Mouse (Mus musculus) adrenal gland, postnatal 10 days (tissue): ENCODE data around the gene Tmem145. TPM values are rescaled to one million over a fixed set of nuclear protein-coding genes. Genes with fewer than 3 reads are reported as not detected.
"Not testable (repeated sequence)": the region's sequence is repeated elsewhere in the genome, so short reads cannot be mapped to it uniquely, and the experiment has no call there.

ENCODE experiments used
- DNase-seq: peaks from one replicate; pipeline ENCODE4 v3.0.0; 2021; ENCODE audit warnings: mixed read lengths
- long read RNA-seq, 2 experiments: library from polyadenylated mRNA; stranded (forward); transcript quantifications; one replicate each; pipeline ENCODE4 v2.0.0; 2021
- total RNA-seq, 2 experiments: library from RNA; stranded (reverse); gene quantifications; 2 replicates each; pipeline ENCODE4 v1.2.3; 2021

Tmem145 gene
- total RNA-seq = 1 to 10 TPM; 1.1 to 2.2 TPM
- long read RNA-seq, experiment 1, partial matches to known transcripts = 0 of 6 reads
- long read RNA-seq, experiment 1, other reads (novel, unspliced or antisense) = 3 of 6 reads
- long read RNA-seq, experiment 2, partial matches to known transcripts = 0 of 2 reads
- long read RNA-seq, experiment 2, other reads (novel, unspliced or antisense) = 1 of 2 reads

DNA sequence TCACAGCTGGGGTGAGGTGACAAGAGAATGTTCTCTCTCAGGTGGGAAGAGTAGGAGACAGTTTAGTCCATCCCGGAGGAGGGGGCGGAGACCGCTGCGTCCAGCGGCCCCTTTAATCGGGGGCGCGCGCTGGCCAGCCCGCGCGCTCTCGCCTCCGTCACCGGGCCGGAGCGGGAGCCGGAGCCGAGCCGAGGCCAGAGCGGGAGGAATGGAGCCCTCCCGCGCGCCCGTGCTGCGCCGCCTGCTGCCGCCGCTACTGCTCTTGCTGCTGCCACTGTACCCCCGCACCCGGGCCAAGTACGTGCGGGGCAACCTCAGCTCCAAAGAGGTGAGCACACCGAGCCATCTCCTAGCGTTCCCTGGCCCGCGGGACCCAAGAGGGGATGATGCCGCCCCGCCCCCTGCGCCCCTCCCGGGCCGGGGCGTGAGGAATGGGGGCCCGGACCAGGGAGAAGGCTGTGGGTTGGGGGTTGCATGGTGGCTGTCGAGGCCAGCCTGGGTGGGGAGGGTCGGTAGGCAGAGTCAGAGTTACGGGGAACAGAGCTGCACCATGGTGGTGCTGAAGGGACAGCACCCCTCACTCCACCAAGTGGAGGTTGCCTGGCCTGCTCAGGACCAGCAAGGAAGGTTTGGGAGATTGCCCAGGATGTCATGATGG lies at the start of gene Tmem145:
TSS of gene Tmem145 (plus strand) at position 151 of the 658 bp plus-strand sequence.
- peak; percentile 65 for DNase-seq

GRCm38 (mm10) chr7:25261896-25262295 lies 44.0 kb upstream of the Tmem145 start:
- no peak for DNase-seq

DNA sequence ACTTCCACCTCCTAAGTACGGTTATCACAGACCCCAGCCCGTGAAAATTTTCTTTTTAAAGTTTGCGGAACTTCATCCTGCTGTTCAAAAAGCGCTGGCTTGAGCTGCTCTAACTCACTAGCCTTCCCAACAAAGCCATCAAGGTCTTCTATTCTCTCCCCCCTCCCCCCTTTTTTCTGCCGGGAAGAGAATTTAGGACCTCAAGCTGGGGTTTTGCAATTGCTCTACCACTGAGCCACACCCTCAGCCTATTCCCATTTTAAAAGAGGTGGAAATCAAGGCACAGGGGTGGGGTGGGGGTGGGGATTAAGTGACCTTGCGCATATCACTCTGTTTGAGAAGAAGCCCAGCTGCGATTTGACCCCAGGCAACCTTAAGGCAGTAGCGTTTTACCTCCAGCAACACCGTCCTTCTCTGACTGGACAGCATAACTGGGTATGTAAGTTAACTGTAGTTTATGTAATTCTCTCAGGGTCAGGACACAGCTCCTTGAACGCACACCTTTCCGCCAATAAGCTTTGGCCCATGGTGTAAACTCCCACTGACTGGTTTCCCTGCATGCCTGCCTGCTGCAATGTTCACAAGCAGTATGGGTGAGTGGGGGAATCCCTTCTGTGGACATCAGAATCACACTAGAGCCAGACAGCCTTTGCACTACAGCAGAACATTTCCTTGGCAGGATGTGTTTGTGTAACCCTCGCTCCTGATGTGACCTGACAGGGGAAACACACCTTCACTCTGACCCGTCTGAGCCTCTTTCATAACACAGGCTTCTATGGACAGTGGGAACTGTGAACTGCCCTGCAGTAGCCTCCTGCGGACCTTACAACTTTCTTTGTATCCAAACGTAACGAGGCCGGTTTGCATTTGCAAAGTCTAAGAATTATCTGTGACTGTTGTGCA lies 41.7 kb upstream of the Tmem145 start:
- peak; percentile 5 for DNase-seq

- DNase-seq = not testable (repeated sequence)
These were observed 40.2 kb upstream of the Tmem145 start for GRCm38 (mm10) chr7:25265743-25266142.

DNA sequence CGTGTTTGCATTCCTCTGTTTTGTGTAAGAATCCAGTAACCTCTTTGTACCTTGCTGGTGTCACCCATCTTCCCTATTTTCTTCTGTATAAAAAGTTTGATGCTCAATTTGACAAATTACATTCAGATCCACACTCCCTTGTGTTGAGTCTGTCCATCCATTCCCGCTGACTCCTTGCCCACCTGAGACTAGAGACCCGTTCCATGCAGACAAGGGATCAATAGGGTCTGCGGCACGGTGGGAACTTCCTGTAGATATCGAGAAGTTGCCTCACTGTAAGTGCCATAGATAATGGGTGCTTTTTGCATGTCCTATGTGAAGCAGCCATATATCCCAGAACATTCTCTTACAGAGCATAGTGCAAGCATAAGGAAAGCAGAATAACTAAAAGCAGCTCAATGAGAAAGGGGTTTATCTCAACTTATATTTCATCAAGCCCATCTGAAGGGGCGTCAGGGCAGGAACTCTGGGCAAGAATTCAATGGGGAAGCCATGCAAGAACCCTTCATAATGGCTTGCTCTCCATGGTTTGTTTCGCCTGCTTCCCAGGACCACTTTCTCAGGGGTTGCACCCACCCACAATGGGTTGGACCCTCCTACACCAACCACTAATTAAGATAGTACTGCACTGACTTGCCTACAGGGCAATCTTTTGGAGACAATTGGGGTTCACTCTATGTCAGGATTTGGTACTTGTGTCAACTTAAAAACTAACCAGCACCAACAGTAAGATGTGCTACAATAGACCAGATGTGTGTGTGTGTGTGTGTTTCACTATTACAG lies 39.5 kb upstream of the Tmem145 start:
- no peak for DNase-seq

- peak; percentile 98 for DNase-seq
These were observed 38.6 kb upstream of the Tmem145 start, which contains the start of gene Cic for GRCm38 (mm10) chr7:25267301-25267750. Cic (plus strand) TSS chr7:25267704.

GRCm38 (mm10) chr7:25267751-25268463 lies 38.0 kb upstream of the Tmem145 start:
- peak; percentile 97 for DNase-seq

DNA sequence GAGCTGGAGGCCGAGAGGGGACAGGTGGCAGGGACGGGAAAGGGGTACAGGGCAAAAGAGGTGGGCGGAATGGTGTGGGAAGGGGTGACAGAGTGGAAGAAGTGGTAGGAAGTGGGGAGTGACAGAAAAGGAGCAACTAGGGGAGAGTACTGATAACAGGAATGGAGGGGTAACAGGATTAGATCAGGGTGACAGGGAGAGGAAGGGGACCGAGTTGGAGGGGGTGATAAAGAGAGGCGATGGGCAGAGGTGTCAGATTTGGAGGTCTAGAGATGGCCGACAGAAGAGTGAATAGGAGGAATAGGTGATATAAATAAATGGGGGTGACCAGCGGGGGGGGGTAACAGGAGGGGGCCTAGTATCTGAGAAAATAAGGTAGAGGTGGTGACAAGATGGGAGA lies 37.3 kb upstream of the Tmem145 start:
- no peak for DNase-seq

- peak; percentile 22 for DNase-seq
These were observed 36.9 kb upstream of the Tmem145 start for GRCm38 (mm10) chr7:25269029-25269428.

DNA sequence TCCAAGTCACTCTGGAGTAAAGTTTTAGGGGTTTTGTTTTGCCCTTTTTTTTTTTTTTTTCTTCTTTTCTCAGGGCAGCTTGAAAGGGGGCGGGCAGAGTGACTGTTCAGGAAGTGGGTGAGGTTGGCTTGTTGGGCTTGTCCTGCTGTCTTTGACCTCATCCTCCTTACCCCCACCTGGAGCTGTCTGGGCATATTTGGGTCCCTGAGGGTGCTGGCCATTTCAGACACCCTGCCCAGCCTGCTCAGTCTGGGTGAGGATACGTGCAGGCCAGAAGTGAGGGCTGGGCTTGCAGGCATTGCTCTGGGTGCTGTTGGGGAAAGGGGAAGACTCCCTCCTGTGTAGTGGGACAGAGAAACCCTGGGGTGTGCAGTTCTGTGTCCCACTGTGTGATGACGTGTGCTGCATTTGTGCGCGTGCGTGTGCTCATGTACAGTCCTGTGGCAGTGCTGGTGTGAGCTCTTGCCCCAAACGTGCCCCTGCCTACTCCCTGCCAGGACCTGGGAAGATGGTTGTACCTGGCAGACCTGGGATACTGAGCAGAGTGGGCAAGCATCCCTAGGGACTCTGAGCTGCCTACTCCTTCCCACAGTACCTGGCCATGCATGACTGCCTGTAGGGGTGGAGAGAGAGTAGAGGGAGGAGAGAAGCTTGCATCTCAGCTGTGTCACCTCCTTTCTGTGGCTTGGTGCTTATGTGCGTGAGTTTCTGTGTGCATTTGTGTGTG lies 36.2 kb upstream of the Tmem145 start:
- DNase-seq = peak; percentile 10

DNA sequence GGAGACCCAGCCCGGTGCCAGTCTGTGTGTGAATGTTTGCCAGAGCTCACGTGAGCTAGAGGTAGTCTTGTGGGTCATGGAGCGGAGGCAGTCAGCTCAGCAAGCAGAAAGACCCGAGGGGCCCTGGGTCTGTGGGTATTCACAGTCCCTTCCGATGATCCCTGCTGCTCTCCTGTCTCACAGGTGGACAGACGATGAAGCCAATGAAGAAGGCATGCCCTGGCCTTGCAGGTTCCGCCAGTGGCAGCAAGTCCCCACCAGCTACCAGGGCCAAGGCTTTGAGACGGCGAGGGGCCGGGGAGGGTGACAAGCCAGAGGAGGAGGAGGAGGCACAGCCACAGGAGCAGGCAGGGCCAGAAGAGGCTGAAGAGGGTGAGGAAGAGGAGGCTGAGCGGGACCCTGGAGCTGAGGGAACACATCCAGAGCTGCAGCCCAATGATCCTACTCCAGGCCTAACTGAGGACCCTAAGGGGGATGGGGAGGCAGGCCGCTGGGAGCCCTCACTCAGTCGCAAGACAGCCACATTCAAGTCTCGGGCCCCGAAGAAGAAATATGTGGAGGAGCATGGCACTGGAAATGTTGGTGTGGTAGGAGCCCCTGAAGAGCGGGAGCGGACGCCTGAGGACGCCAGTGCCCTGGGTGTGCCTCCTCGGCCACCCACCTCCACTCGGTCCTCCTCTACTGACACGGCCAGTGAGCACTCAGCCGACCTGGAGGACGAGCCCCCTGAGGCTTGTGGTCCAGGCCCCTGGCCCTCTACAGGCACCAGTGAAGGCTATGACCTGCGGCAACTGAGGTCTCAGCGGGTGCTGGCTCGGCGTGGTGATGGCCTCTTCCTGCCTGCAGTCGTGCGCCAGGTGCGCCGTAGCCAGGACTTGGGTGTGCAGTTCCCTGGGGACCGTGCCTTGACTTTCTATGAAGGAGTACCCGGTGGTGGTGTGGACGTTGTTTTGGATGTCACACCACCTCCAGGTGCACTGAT lies 35.0 kb upstream of the Tmem145 start:
- no peak for DNase-seq

- no peak for DNase-seq
These were observed 34.1 kb upstream of the Tmem145 start for GRCm38 (mm10) chr7:25271651-25272444.

GRCm38 (mm10) chr7:25272445-25273258 lies 33.3 kb upstream of the Tmem145 start:
- no peak for DNase-seq

GRCm38 (mm10) chr7:25273259-25274241 lies 32.4 kb upstream of the Tmem145 start:
- no peak for DNase-seq

- DNase-seq = no peak
These were observed 31.3 kb upstream of the Tmem145 start for GRCm38 (mm10) chr7:25274571-25274970.

DNA sequence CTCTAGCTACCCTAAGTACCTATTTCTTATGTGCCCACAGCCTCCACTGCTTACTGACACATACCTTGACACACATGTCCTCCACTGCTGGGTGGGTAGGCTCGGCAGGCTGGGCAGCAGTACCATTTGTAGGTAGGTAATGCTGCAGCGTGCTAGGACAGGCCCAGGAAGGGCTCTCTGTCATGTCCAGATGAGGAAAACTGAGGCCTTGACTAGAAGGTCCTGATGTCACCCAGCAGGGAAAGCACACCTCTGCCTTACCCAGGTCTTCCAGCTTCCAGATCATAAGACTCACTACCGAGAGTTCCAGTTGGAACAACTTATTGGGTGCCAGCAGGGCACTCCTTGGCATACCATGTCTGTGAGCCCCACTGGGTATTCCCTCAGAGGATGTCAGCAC lies 30.9 kb upstream of the Tmem145 start:
- no peak for DNase-seq
